Mouse (Mus musculus): Measurements from ENCODE around the gene Chchd10.
"Not testable (repeated sequence)": the region's sequence is repeated elsewhere in the genome, so short reads cannot be mapped to it uniquely, and the experiment has no call there.

The Chchd10 gene

GRCm38 (mm10) chr10:75932891-75933290, at the start of gene Chchd10:
Chchd10 (plus strand) TSS chr10:75933130.
- DNase-seq (ENCODE audit: low spot score in 2 of 2) = no peak

- peak; percentile 77 to 80 for DNase-seq (ENCODE audit: low spot score in 2 of 2)
These were observed 49.7 kb upstream of the Chchd10 start for GRCm38 (mm10) chr10:75883232-75883552.

DNA sequence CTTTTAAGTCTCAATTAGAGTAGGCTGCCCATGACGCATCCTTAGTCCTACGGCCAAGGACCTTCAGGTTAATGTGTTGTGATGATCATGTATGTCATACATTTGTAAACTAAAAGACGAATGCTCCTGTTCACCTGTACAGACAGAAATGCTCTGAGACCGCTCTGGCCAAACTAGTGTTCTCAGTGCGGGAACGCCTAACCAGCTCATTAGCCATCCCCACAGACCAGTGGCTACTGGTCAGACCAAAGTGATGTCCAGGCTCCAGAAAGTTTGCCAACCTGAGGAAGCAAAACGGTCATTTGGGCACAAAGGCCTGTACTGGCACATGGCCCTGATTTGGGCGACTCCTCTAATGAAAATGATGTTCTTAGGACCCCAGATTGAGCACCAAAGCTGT, 48.2 kb upstream of the Chchd10 start:
- no peak for DNase-seq (ENCODE audit: low spot score in 2 of 2)

- DNase-seq (ENCODE audit: low spot score in 2 of 2) = not testable (repeated sequence)
These were observed 45.4 kb upstream of the Chchd10 start for GRCm38 (mm10) chr10:75887504-75887903.

- DNase-seq (ENCODE audit: low spot score in 2 of 2) = no peak
These were observed 43.4 kb upstream of the Chchd10 start for GRCm38 (mm10) chr10:75889406-75890153.

GRCm38 (mm10) chr10:75893089-75893750, 39.7 kb upstream of the Chchd10 start, which contains the start of gene Derl3:
Derl3 (plus strand) TSS chr10:75893413.
- peak; percentile 89 to 90 for DNase-seq (ENCODE audit: low spot score in 2 of 2)

DNA sequence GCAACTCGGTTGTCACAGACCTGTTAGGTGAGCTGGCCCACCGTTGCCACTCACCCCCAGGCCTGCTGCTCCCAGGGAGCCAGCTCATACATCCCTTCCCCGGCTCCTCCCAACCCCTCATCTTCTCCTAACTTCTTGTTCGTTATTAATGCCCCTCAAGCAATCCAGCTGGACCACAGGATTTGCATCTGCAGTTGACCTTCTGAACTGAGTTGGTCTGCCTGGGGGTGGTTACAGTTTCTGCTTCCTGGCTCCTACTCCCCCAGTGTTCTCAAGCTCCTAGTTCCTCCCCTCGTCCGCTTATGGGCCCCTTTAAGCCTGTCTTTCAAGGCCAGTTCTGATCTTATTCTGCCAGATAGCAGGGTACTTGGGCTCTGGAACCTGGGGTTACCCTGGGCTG, 38.3 kb upstream of the Chchd10 start:
- no peak for DNase-seq (ENCODE audit: low spot score in 2 of 2)

GRCm38 (mm10) chr10:75895730-75896129, 37.2 kb upstream of the Chchd10 start:
- no peak for DNase-seq (ENCODE audit: low spot score in 2 of 2)

DNA sequence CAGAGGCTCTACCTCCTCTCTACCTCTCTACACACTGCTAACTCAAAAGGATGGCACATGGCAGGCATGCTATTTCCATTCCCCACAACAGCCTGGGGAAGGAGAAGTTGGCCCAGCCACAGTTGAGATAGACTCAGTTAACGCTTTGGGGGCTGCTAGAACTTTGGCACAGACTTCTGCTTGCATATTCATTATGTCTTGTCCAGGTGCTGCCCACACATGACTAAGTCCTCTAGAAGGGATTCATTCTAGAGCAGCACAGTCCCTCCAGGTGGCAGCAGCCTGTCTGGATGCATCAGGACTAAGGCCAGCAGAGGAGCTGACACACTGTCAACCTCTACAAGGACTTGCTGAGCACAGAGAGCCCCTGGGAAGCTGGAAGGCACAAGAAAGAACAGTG, 36.7 kb upstream of the Chchd10 start:
- no peak for DNase-seq (ENCODE audit: low spot score in 2 of 2)

DNA sequence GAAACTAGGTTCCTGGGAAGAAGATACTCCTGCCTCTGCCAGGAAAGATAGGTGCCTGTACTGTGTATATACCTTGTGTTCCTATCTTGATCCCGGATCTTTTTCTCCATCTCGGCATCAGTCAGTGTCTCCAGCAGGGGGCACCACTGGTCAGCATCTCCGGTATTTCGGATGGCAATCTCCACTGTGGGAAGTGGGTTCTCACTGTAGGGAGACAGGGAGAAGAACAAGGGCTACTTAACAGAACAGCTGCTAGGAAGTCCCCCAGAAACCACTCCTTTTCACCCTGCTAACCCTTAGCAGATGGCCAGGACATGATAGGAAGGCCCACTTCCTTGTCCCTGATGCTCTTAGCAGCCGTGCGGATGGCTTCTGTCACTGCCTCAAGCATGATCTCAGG, 35.6 kb upstream of the Chchd10 start:
- DNase-seq (ENCODE audit: low spot score in 2 of 2) = peak; percentile 45 to 77

DNA sequence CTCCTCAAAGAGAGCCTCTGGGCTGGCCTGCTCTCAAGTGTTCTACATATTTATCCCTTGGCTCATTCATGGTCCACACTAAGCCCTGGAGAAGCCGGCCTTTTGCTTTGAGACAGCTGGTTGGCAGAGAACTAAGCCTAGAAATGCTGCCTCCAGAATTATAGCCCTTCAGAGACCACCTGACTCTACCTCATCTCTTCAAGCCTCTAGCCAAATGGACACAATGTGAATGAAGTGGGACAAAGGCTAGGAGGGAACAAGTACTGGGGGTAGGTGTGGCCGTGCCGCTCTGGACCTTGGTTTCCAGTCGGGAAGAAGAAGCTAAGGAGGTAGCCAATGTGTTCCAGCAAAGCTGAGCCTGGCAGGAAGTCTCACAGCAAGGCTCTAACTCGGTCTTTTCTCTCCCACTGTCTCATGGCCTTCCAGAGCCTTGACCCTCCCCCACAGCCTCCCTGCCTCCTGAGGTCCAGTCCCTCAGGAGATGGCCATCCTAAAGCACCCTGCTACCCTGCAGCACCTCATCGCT, 34.8 kb upstream of the Chchd10 start:
- DNase-seq (ENCODE audit: low spot score in 2 of 2) = no peak

DNA sequence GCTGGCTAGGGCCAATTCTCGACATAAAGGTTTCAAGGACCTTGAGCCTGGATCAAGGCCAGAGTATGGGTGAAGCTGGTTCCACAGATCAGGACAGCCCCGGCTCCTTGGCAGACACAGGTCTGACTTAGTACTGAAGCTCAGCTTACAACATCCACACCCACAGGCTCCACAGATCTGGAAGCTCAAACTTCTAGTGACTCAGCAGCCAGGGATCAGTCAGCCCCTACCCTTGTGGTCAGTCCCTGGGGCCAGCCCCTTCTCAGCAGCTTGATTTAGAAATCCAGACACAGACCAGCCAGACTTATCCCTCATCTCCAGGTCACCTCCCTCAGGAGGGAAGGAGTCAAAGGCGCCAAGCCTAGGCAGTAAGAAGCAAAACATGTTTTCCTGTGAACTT, 34.1 kb upstream of the Chchd10 start:
- DNase-seq (ENCODE audit: low spot score in 2 of 2) = peak in 1 of 2 experiments; percentile 61

DNA sequence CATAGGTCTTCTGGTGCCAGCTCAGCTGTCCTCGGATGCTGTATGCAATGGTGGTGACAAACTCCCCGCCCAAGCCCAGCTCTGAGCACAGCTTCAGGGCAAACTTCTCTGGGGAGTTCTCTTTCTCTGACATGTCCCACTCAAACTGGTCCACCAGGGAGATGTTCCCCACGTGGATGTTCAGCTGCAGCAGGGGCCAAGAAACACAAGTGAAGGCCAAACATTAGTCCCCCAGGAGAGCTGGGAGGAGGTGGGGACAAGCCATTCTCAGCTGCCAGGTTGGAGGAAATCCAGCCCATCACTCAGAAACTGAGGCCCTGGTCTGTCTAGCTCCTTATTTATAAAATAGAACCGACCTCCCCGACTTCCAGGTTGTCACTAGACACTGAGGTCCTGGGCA, 28.5 kb upstream of the Chchd10 start:
- no peak for DNase-seq (ENCODE audit: low spot score in 2 of 2)

- no peak for DNase-seq (ENCODE audit: low spot score in 2 of 2)
These were observed 26.0 kb upstream of the Chchd10 start for GRCm38 (mm10) chr10:75906882-75907281.

GRCm38 (mm10) chr10:75910698-75911097, 22.2 kb upstream of the Chchd10 start:
- DNase-seq (ENCODE audit: low spot score in 2 of 2) = no peak

DNA sequence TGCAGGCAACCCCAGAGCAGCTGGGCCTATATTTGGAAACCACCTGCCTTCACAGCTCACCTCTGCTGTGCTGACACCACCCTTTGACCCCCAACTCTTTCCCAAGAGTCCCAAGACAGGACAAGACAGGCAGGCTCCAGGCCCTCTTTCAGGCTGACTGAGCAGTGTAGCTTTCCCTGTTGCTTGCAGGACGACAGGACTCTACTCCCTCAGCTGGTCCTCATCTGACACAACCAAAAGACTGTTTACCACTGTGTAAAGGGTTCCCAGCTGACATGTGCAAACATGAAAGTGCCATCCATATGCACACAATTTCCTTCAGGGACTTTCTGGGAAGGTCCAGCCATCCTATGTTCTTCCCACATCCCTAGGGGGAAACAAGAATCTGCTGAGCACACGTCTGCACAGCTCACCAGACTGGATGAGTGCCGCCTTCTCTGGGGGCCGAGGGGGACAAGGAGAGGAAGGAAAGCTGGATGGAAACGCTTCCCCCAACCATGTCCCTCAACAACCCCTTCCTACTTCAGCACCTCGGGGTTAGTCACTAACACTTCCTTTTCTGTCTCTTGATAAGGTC, 19.8 kb upstream of the Chchd10 start:
- DNase-seq (ENCODE audit: low spot score in 2 of 2) = no peak

GRCm38 (mm10) chr10:75915557-75915956, 17.4 kb upstream of the Chchd10 start:
- no peak for DNase-seq (ENCODE audit: low spot score in 2 of 2)

- DNase-seq (ENCODE audit: low spot score in 2 of 2) = no peak
These were observed 16.1 kb upstream of the Chchd10 start for GRCm38 (mm10) chr10:75916840-75917239.

- DNase-seq (ENCODE audit: low spot score in 2 of 2) = no peak
These were observed 13.9 kb upstream of the Chchd10 start for GRCm38 (mm10) chr10:75919026-75919425.

- peak; percentile 91 to 95 for DNase-seq (ENCODE audit: low spot score in 2 of 2)
These were observed 11.8 kb upstream of the Chchd10 start, which contains the start of gene Smarcb1 for GRCm38 (mm10) chr10:75921026-75921725. Smarcb1 (minus strand) TSS chr10:75921617.

- DNase-seq (ENCODE audit: low spot score in 2 of 2) = no peak
These were observed 11.0 kb upstream of the Chchd10 start for GRCm38 (mm10) chr10:75921726-75922560.

Measured in urinary bladder, postnatal 4 days (tissue).